Mouse (Mus musculus): Measurements from ENCODE around the gene Spats1. TPM values are rescaled to one million over a fixed set of nuclear protein-coding genes. Genes with fewer than 3 reads are reported as not detected.
"Not testable (repeated sequence)": the region's sequence is repeated elsewhere in the genome, so short reads cannot be mapped to it uniquely, and the experiment has no call there.

Spats1 gene
- polyA plus RNA-seq, 1 experiment from 2014 or later = 1.6 TPM

DNA sequence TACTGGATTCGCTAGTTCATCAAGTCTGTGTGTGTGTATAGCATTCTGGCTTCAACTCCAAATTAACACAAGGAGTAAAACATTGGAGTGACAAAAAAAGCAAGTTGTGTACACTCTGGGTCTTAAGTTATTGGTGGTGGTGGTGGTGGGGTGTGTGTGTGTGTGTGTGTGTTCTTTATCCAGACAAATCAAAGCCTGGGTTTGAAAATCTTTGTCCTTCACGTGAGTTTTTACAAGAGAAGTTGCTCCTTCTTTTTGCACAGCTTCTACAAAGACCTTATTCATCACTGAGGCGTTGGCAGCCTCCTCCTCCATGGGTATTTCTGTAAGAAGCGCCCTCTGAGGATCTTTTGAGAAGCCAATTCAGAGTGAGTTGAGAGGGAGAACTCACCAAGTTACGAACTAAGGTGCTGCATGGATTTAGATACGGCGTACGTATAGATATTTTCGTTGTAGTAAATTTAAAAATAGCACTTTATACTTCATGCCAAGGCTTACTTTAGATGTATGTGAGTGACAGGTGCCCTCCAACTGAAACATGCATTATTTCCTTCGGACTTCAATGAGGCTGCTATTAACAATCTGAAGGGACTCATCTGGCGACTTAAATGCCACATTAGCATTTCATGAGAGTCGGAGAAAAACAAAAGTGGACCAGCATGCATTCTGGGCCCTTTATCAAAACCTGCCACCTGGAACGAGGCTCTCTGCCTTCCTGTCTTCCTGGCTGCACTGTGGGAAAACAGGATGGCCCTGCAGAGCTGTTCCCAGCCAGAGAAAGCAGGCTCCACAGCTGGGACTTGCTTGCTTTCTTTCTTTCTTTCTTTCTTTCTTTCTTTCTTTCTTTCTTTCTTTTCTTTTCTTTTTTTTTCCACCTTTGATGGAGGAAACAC is 18.7 kb downstream of the Spats1 start:
- no peaks in the 10 kb centered on the region for H3K36me3 ChIP-seq (replicated peaks)
- no peaks in the 10 kb centered on the region for H3K27me3 ChIP-seq (replicated peaks)
- 0 out of 2 replicates have a peak overlapping the region, but pooled peaks have one; percentile 22 for H3K27ac ChIP-seq
- no peak overlapping the region for H3K4me2 ChIP-seq
- no peak overlapping the region for H3K4me3 ChIP-seq
- H3K4me1 ChIP-seq = peaks cover 9% of the 10 kb centered on the region
- no peak for ATAC-seq (replicated peaks)
- 31% methylated on average over 13 of the region's 13 CpGs for WGBS
- no peaks in the 10 kb centered on the region for H3K9me3 ChIP-seq
- H3K9ac ChIP-seq = no peak overlapping the region

DNA sequence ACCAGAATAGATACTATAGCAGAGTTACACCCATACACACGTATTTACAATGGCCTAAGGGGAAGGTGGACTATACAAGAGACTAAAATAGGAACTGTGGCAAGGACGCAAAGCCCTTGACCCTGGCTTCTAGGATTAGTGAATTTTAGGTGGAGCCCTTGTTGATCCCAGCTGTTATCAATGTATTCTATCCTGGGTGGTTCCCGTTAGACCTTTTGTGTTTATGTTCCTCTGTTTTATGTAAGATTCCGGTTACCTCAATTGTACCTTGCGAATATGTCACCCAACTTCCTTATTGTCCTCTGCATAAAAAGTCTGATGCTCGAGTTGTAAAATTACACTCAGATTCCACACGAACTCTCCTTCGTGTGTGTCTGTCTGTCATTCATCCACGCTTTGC is 19.4 kb downstream of the Spats1 start:
- ATAC-seq (replicated peaks); H3K4me2 ChIP-seq; H3K27me3 ChIP-seq (replicated peaks); H3K4me3 ChIP-seq; H3K36me3 ChIP-seq (replicated peaks); H3K9me3 ChIP-seq; H3K4me1 ChIP-seq; H3K9ac ChIP-seq; H3K27ac ChIP-seq: not testable (repeated sequence)
- WGBS = 78% methylated on average over 8 of the region's 9 CpGs

DNA sequence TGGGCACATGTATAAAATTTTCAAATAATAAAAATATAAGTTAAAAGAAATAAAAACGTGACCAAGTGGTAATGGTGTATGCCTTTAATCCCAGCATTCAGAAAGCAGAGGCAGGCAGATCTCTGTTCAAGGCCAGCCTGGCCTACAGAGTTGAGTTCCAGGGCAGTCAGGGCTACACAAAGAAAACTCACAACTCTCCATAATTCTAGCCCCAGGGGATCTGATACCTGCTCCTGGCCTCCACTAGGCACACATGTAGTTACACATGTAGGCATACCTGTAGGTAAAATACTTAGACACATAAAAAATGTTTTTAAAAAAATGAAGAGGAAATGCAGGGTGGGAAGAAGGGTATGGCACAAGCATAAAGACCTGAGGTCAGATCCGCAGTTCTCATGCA is 20.4 kb downstream of the Spats1 start:
- Histone ChIP-seq H3K9ac (no peak overlapping the region), H3K9me3 (no peaks in the 10 kb centered on the region), H3K27me3 (replicated peaks) (no peaks in the 10 kb centered on the region), H3K4me2 (no peak overlapping the region), H3K4me1 (peaks cover 9% of the 10 kb centered on the region), H3K27ac (no peak overlapping the region), H3K36me3 (replicated peaks) (no peaks in the 10 kb centered on the region), H3K4me3 (no peak overlapping the region)
- 83% methylated on average over 2 of the region's 2 CpGs for WGBS
- no peak for ATAC-seq (replicated peaks)

DNA sequence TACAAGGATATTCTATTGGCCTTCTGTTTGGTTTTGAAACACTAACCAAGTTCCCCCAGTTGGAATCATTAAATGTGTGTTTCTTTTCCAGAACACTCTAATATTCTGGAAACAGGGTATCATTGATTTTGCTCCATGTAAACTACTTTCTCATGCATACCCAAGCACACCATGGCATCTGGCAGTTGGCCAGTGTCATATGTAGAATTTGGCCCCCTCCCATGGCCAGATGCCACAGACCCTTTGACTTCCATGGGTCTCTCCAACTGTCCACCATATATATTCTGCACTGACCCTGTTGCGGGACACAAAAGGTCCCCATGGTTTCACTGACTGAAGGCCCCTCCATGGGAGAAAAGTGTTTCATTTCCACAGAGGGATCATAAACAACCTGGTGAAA is 22.9 kb downstream of the Spats1 start:
- Histone ChIP-seq H3K4me1 (peaks cover 9% of the 10 kb centered on the region), H3K4me3 (no peak overlapping the region), H3K9me3 (no peaks in the 10 kb centered on the region), H3K27me3 (replicated peaks) (no peaks in the 10 kb centered on the region), H3K9ac (no peak overlapping the region), H3K36me3 (replicated peaks) (no peaks in the 10 kb centered on the region), H3K27ac (no peak overlapping the region), H3K4me2 (no peak overlapping the region)
- WGBS = 97% methylated on average over 1 of the region's 1 CpGs
- no peak for ATAC-seq (replicated peaks)

DNA sequence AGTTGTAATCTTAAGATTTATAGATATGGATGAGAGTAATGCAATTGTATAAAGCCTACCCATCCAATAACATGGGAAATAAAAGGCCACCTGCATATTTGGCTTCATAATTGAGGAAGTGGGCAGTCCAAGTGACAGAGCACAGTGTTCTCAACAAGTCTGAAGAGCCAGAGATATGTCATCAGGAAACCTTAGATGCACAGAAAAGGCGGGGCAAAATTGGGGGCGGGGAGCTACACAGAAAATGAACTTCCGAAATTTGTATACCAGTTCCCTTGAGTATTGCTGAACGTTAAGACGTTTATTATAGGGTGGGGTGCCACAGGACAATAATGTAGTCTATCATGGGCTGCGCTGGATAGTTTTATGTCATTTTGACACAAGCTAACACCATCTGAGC is 25.1 kb downstream of the Spats1 start:
- no peaks in the 10 kb centered on the region for H3K27me3 ChIP-seq (replicated peaks)
- WGBS = 94% methylated on average over 6 of the region's 6 CpGs

DNA sequence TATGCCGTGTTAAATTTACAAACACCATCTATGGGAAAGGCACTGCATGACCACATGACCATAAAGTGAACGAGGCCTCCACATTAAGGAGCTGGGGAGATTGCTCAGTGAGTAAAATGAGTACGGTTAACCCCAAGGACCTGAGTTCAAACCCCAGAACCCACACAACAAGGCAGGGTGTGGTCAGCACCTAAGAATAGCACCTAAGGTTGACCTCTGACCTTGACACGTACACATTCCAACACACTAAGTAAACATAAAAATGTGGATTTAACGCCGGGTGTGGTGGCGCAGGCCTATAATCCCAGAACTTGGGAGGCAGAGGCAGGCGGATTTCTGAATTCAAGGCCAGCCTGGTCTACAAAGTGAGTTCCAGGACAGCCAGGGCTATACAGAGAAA is 25.6 kb downstream of the Spats1 start:
- Histone ChIP-seq H3K4me3 (no peak overlapping the region), H3K4me2 (no peak overlapping the region), H3K27ac (no peak overlapping the region), H3K9ac (no peak overlapping the region), H3K27me3 (replicated peaks) (no peaks in the 10 kb centered on the region), H3K4me1 (no peaks in the 10 kb centered on the region), H3K9me3 (no peaks in the 10 kb centered on the region), H3K36me3 (replicated peaks) (no peaks in the 10 kb centered on the region)
- 96% methylated on average over 8 of the region's 8 CpGs for WGBS
- no peak for ATAC-seq (replicated peaks)

More for the DNA sequence above, 25.1 kb downstream of the Spats1 start:
- H3K36me3 ChIP-seq (replicated peaks) = no peaks in the 10 kb centered on the region
- H3K9ac ChIP-seq = no peak overlapping the region
- no peak for ATAC-seq (replicated peaks)
- no peaks in the 10 kb centered on the region for H3K4me1 ChIP-seq
- H3K4me3 ChIP-seq = no peak overlapping the region
- H3K27ac ChIP-seq = no peak overlapping the region
- H3K9me3 ChIP-seq = no peaks in the 10 kb centered on the region
- H3K4me2 ChIP-seq = no peak overlapping the region

DNA sequence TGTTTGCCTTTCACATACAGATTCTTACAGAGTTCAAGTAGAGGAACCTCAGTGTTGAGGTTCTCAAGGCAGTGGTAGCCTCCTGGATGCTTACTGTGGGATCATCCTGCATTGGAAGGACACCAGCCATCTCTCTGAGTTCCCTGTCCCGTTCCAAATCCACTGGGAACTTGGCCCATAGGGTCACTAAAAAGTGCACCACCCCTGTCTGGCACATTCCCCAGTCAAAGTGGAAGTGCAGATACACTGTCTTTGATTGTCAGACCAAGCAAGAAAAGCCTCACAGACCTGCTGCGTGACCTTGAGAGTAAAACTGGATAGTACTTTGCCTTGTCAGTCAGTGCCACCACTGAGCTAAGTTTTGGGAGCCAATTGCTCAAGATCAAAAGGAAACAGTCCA is 28.2 kb downstream of the Spats1 start:
- no peaks in the 10 kb centered on the region for H3K27me3 ChIP-seq (replicated peaks)
- H3K9ac ChIP-seq = no peak overlapping the region
- no peak overlapping the region for H3K4me2 ChIP-seq
- ATAC-seq (replicated peaks) = no peak
- no peaks in the 10 kb centered on the region for H3K4me1 ChIP-seq
- H3K36me3 ChIP-seq (replicated peaks) = no peaks in the 10 kb centered on the region
- no peak overlapping the region for H3K4me3 ChIP-seq
- no peak overlapping the region for H3K27ac ChIP-seq
- H3K9me3 ChIP-seq = no peaks in the 10 kb centered on the region
- 88% methylated on average over 2 of the region's 2 CpGs for WGBS

DNA sequence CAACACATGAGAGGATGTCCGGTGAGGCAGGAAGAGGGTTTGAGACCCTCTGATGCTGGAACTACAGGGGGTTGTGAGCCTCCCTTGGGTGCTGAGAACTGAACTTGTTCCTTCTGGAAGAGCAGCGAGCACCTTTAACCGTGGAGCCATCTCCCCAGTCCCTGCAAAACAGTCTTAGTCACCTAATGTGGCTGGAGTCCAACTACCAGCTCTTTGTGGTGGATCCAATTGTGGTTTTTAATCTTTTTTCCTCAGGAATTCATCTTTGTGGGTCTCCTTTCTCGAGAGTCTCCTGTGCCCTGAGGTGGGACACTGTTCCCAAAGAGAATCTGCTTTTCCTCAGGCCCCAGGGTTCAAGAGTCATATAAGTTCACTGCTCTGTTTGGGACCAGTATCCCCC is 29.3 kb downstream of the Spats1 start:
- H3K4me1 ChIP-seq = no peaks in the 10 kb centered on the region
- H3K27ac ChIP-seq = no peak overlapping the region
- H3K4me2 ChIP-seq = no peak overlapping the region
- no peak overlapping the region for H3K9ac ChIP-seq
- no peaks in the 10 kb centered on the region for H3K36me3 ChIP-seq (replicated peaks)
- ATAC-seq (replicated peaks) = no peak
- H3K4me3 ChIP-seq = no peak overlapping the region
- WGBS = 91% methylated on average over 4 of the region's 4 CpGs
- no peaks in the 10 kb centered on the region for H3K27me3 ChIP-seq (replicated peaks)
- no peaks in the 10 kb centered on the region for H3K9me3 ChIP-seq

DNA sequence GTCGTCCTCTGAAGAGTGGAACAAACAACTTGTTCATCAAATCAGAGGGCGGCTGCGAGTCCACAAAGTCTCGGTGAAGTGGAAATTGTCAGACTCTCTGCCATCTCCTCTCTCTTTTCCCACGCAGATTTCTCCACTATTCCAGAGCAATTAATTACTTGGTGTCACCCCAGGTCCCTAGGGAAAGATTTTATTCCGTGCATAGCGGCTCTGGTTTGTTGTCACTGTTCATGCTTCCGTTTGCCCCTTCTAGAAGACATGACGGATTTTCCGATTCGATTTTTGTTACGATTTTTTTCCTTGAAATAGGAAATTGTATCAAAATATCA is 41.0 kb downstream of the Spats1 start:
- WGBS = 8% methylated on average over 12 of the region's 12 CpGs
- no peak for ATAC-seq (replicated peaks)
- H3K36me3 ChIP-seq (replicated peaks) = no peaks in the 10 kb centered on the region; the same call in 1 of the 2 replicates
- peak overlapping the region; percentile 87 for H3K4me2 ChIP-seq
- peaks cover 26% of the 10 kb centered on the region for H3K4me1 ChIP-seq
- no peaks in the 10 kb centered on the region for H3K9me3 ChIP-seq
- H3K27me3 ChIP-seq (replicated peaks) = no peaks in the 10 kb centered on the region
- peak overlapping the region; percentile 82 for H3K4me3 ChIP-seq
- H3K9ac ChIP-seq = peak overlapping the region; percentile 77
- H3K27ac ChIP-seq = peak overlapping the region; percentile 94

DNA sequence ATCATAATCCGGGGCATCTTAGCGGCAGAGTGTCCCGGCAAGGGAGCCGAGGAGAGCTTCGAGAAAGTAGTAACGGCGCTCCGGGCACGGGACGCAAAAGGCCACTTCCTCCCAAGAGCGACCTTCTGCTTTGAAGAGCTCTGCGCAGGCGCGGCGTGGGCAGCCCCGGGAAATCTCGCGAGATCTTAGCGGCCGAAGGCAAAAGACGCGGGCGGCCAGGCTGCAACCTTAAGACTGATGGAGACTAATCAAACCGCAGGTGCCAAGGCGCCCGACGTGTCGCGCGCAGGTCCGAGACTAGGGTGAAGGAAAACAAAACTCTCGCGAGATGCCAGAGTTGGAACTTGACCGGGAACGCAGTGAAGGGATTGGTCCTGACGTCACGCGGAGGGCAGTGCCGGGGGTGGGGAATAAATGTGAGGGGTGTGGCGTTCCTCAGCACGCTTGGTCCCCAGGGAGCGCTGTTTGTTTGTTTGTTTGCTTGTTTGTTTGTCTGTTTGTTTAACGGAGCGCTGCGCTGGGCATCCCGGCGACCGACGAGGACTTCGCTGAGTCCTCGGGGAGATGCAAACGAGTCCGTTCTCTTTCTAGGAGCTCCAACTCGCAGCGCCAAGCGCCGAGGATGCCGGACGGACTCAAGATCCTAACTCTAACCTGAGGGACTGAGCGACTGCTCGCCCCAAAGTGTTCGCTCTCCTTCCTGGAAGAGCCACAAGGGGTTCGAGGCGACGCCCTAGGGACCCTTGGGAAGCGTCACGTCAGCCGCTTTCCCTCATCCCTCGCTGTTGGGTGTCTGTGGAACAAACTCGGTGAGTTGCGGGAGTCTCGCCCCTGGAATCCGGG is 41.6 kb downstream of the Spats1 start, which contains the start of gene Cdc5l:
TSS of gene Cdc5l (minus strand) at position 319 of the 843 bp plus-strand sequence.
- H3K4me3 ChIP-seq = peak within 1 kb of the TSS; percentile 82
- H3K36me3 ChIP-seq (replicated peaks) = no peaks in the 10 kb centered on the region
- no peaks in the 10 kb centered on the region for H3K27me3 ChIP-seq (replicated peaks)
- under 1% methylated on average over 73 of the region's 73 CpGs for WGBS
- no peaks in the 10 kb centered on the region for H3K9me3 ChIP-seq
- ATAC-seq (replicated peaks) = peak; percentile 99
- H3K4me2 ChIP-seq = peak within 1 kb of the TSS; percentile 87
- peak within 1 kb of the TSS; percentile 94 for H3K27ac ChIP-seq
- peaks cover 26% of the 10 kb centered on the region for H3K4me1 ChIP-seq
- peak within 1 kb of the TSS; percentile 77 for H3K9ac ChIP-seq

DNA sequence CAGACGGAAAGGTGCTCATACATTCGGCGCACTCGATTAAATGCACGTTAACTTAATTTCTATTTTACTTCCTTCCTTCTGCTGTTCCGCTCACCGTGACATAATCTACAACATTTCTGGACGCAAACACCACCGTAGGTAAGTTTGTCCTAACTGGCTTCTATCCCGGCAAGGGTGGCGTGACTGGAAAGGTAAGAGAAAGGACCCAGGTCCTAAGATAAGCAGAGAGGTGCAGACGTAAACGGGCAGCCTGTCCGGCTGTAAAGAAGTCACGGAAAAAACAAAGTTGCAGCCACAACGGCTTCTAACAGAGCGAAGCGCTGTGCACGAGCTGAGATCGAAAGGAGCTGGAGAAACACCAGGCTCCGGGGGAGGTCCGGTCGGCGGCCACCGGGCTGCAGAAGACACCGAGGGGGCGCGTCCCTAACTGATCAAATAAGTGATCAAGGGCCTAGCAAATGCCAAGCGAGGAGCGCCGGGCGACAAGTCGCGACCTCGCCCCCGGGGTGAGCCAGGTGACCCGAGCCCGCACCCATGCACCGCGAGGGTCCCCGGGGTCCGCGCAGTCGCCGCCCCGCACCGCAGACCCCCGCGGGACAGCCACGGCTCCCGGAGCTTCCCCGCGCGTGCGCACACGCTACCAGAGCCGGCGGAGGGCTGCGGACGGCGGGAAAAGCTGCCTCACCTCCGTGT is 42.4 kb downstream of the Spats1 start:
- H3K9ac ChIP-seq = peak overlapping the region; percentile 77
- H3K4me1 ChIP-seq = peaks cover 26% of the 10 kb centered on the region
- peak; percentile 82 for ATAC-seq (replicated peaks)
- peak overlapping the region; percentile 82 for H3K4me3 ChIP-seq
- H3K27ac ChIP-seq = peak overlapping the region; percentile 94
- no peaks in the 10 kb centered on the region for H3K27me3 ChIP-seq (replicated peaks)
- WGBS = under 1% methylated on average over 62 of the region's 62 CpGs
- H3K36me3 ChIP-seq (replicated peaks) = no peaks in the 10 kb centered on the region
- H3K4me2 ChIP-seq = peak overlapping the region; percentile 87
- no peaks in the 10 kb centered on the region for H3K9me3 ChIP-seq

DNA sequence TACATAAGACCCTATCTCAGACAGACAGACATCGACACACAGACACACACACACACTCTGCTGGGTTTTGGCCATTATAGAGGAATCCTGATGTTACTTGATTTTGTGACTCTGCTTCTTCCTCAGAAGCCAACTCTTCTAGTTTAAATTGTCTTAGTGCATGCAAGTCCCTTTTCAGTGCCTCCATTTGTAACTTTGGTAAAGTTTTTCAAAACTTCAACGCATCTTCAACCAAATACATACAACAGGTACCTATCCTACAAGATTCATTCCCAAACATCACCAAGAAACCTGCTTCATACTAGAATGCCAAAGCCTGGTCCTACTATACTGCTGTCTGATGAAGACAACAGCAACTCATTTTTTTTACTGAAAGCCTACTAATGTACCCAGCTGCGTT is 43.2 kb downstream of the Spats1 start:
- Histone ChIP-seq H3K4me2 (peak overlapping the region; percentile 87), H3K27me3 (replicated peaks) (no peaks in the 10 kb centered on the region), H3K27ac (no peak overlapping the region), H3K9ac (peak overlapping the region; percentile 77; the same call in 1 of the 2 replicates), H3K4me3 (peak overlapping the region; percentile 82), H3K36me3 (replicated peaks) (0 out of 2 replicates have a peak, but pooled peaks cover 6% of the 10 kb centered on the region), H3K9me3 (no peaks in the 10 kb centered on the region), H3K4me1 (peaks cover 26% of the 10 kb centered on the region)
- ATAC-seq (replicated peaks) = no peak
- 80% methylated on average over 3 of the region's 3 CpGs for WGBS

Measured in midbrain, embryonic 15.5 days (tissue).